Mouse (Mus musculus): ENCODE results near the gene St6galnac4.

The St6galnac4 gene

GRCm38 (mm10) chr2:32568149-32568548 is 18.7 kb upstream of the St6galnac4 start:
- in situ Hi-C loops (cut with MboI; ENCODE audit: low pct_unique_long_range_greater_than_20kb in 1 of 2, low sequenced_read_pairs in 2 of 2, unreplicated experiment in 1 of 2) = loop anchor here (5.0 to 10.0 kb wide), 2 partner anchors 73 to 166 kb away; no protein-coding TSS in a partner anchor

- in situ Hi-C loops (cut with MboI; ENCODE audit: low pct_unique_long_range_greater_than_20kb in 1 of 2, low sequenced_read_pairs in 2 of 2, unreplicated experiment in 1 of 2) = loop anchor here (5.0 to 10.0 kb wide), 2 partner anchors 74 to 167 kb away; no protein-coding TSS in a partner anchor
Measured at GRCm38 (mm10) chr2:32568941-32569340, 18.0 kb upstream of the St6galnac4 start.

- in situ Hi-C loops (cut with MboI; ENCODE audit: low pct_unique_long_range_greater_than_20kb in 1 of 2, low sequenced_read_pairs in 2 of 2, unreplicated experiment in 1 of 2) = no loop called here
Measured at GRCm38 (mm10) chr2:32570698-32571494, 16.0 kb upstream of the St6galnac4 start, which contains the start of gene Dpm2. Gene Dpm2 (plus strand): TSS chr2:32570858.

GRCm38 (mm10) chr2:32572196-32572595 is 14.7 kb upstream of the St6galnac4 start:
- in situ Hi-C loops (cut with MboI; ENCODE audit: low pct_unique_long_range_greater_than_20kb in 1 of 2, low sequenced_read_pairs in 2 of 2, unreplicated experiment in 1 of 2) = no loop called here

- in situ Hi-C loops (cut with MboI; ENCODE audit: low pct_unique_long_range_greater_than_20kb in 1 of 2, low sequenced_read_pairs in 2 of 2, unreplicated experiment in 1 of 2) = no loop called here
Measured at GRCm38 (mm10) chr2:32574497-32574896, 12.4 kb upstream of the St6galnac4 start, which contains the start of gene Pip5kl1. Gene Pip5kl1 (plus strand): TSS chr2:32574797.

- in situ Hi-C loops (cut with MboI; ENCODE audit: low pct_unique_long_range_greater_than_20kb in 1 of 2, low sequenced_read_pairs in 2 of 2, unreplicated experiment in 1 of 2) = no loop called here
Measured at GRCm38 (mm10) chr2:32574901-32575585, 11.9 kb upstream of the St6galnac4 start.

GRCm38 (mm10) chr2:32575586-32576160 is 11.2 kb upstream of the St6galnac4 start, which contains the start of gene 9430097D07Rik:
Gene 9430097D07Rik (minus strand): TSS chr2:32575684.
- in situ Hi-C loops (cut with MboI; ENCODE audit: low pct_unique_long_range_greater_than_20kb in 1 of 2, low sequenced_read_pairs in 2 of 2, unreplicated experiment in 1 of 2) = no loop called here

GRCm38 (mm10) chr2:32576532-32576931 is 10.4 kb upstream of the St6galnac4 start:
- in situ Hi-C loops (cut with MboI; ENCODE audit: low pct_unique_long_range_greater_than_20kb in 1 of 2, low sequenced_read_pairs in 2 of 2, unreplicated experiment in 1 of 2) = no loop called here

- in situ Hi-C loops (cut with MboI; ENCODE audit: low pct_unique_long_range_greater_than_20kb in 1 of 2, low sequenced_read_pairs in 2 of 2, unreplicated experiment in 1 of 2) = no loop called here
Measured at GRCm38 (mm10) chr2:32578146-32579046, 8.5 kb upstream of the St6galnac4 start.

- in situ Hi-C loops (cut with MboI; ENCODE audit: low pct_unique_long_range_greater_than_20kb in 1 of 2, low sequenced_read_pairs in 2 of 2, unreplicated experiment in 1 of 2) = no loop called here
Measured at GRCm38 (mm10) chr2:32581450-32582095, 5.3 kb upstream of the St6galnac4 start.

- in situ Hi-C loops (cut with MboI; ENCODE audit: low pct_unique_long_range_greater_than_20kb in 1 of 2, low sequenced_read_pairs in 2 of 2, unreplicated experiment in 1 of 2) = no loop called here
Measured at GRCm38 (mm10) chr2:32582830-32583799, 3.8 kb upstream of the St6galnac4 start.

GRCm38 (mm10) chr2:32585149-32585714 is 1.7 kb upstream of the St6galnac4 start:
- in situ Hi-C loops (cut with MboI; ENCODE audit: low pct_unique_long_range_greater_than_20kb in 1 of 2, low sequenced_read_pairs in 2 of 2, unreplicated experiment in 1 of 2) = no loop called here

- in situ Hi-C loops (cut with MboI; ENCODE audit: low pct_unique_long_range_greater_than_20kb in 1 of 2, low sequenced_read_pairs in 2 of 2, unreplicated experiment in 1 of 2) = no loop called here
Measured at GRCm38 (mm10) chr2:32587731-32588321, 931 bp downstream of the St6galnac4 start.

GRCm38 (mm10) chr2:32589213-32589795 is 2.4 kb downstream of the St6galnac4 start:
- in situ Hi-C loops (cut with MboI; ENCODE audit: low pct_unique_long_range_greater_than_20kb in 1 of 2, low sequenced_read_pairs in 2 of 2, unreplicated experiment in 1 of 2) = no loop called here

- in situ Hi-C loops (cut with MboI; ENCODE audit: low pct_unique_long_range_greater_than_20kb in 1 of 2, low sequenced_read_pairs in 2 of 2, unreplicated experiment in 1 of 2) = no loop called here
Measured at GRCm38 (mm10) chr2:32590224-32590623, 3.3 kb downstream of the St6galnac4 start.

- in situ Hi-C loops (cut with MboI; ENCODE audit: low pct_unique_long_range_greater_than_20kb in 1 of 2, low sequenced_read_pairs in 2 of 2, unreplicated experiment in 1 of 2) = no loop called here
Measured at GRCm38 (mm10) chr2:32591249-32591648, 4.4 kb downstream of the St6galnac4 start.

All from mouse embryonic stem cell (cell line).